Mouse (Mus musculus): ENCODE measurements around the gene Rft1.

Gene Rft1

GRCm38 (mm10) chr14:30731896-30732295, 77.7 kb downstream of the Rft1 start:
- no peak for DNase-seq (ENCODE audit: low spot score)

GRCm38 (mm10) chr14:30734665-30735064, 80.5 kb downstream of the Rft1 start:
- DNase-seq (ENCODE audit: low spot score): no peak

- DNase-seq (ENCODE audit: low spot score): no peak
Measured at GRCm38 (mm10) chr14:30735810-30736209, 81.7 kb downstream of the Rft1 start.

- no peak for DNase-seq (ENCODE audit: low spot score)
Measured at GRCm38 (mm10) chr14:30736413-30736812, 82.3 kb downstream of the Rft1 start.

Measured in ovary, postnatal 14 days (tissue).